Mouse (Mus musculus) adrenal gland, adult 2 months (tissue): ENCODE data around the gene Kcnj3. TPM values are rescaled to one million over a fixed set of nuclear protein-coding genes. Genes with fewer than 3 reads are reported as not detected.
"Not testable (repeated sequence)": the region's sequence is repeated elsewhere in the genome, so short reads cannot be mapped to it uniquely, and the experiment has no call there.

Source experiments
- DNase-seq: peaks from one replicate; pipeline ENCODE4 v3.0.0; 2021
- long read RNA-seq: library from polyadenylated mRNA; stranded (forward); transcript quantifications from one replicate; pipeline ENCODE4 v2.0.0, GENCODE M21; 2021
- polyA plus RNA-seq: library from polyadenylated mRNA; depleted of rRNA; stranded (reverse); fragments of >200 nt; gene quantifications from 2 replicates; pipeline ENCODE4 v1.2.3, GENCODE M21; 2012; rRNA removed
- total RNA-seq, 2 experiments: library from RNA; stranded (reverse); gene quantifications; 2 replicates each; pipeline ENCODE4 v1.2.3; 2021

Kcnj3 gene
- total RNA-seq (under 1 TPM; 0.75 to 0.93 TPM), polyA plus RNA-seq (0.24 and 0.27 TPM in 2 replicates)
- long read RNA-seq, result 0 reads

GRCm38 (mm10) chr2:55435721-55436260 lies at the start of gene Kcnj3:
Kcnj3 (plus strand) TSS chr2:55435970.
- DNase-seq, result no peak

GRCm38 (mm10) chr2:55390330-55390989 lies 45.3 kb upstream of the Kcnj3 start:
- DNase-seq, result no peak

- no peak for DNase-seq
These were observed 30.5 kb upstream of the Kcnj3 start for GRCm38 (mm10) chr2:55405307-55405706.

- no peak for DNase-seq
These were observed 8.1 kb upstream of the Kcnj3 start for GRCm38 (mm10) chr2:55427633-55428032.

GRCm38 (mm10) chr2:55432104-55432503 lies 3.7 kb upstream of the Kcnj3 start:
- no peak for DNase-seq

- no peak for DNase-seq
These were observed 664 bp downstream of the Kcnj3 start for GRCm38 (mm10) chr2:55436261-55437006.

- DNase-seq, result no peak
These were observed 1.5 kb downstream of the Kcnj3 start for GRCm38 (mm10) chr2:55437007-55437949.

GRCm38 (mm10) chr2:55437977-55438376 lies 2.2 kb downstream of the Kcnj3 start:
- no peak for DNase-seq

GRCm38 (mm10) chr2:55439211-55439610 lies 3.4 kb downstream of the Kcnj3 start:
- no peak for DNase-seq

- no peak for DNase-seq
These were observed 6.2 kb downstream of the Kcnj3 start for GRCm38 (mm10) chr2:55442006-55442405.

GRCm38 (mm10) chr2:55447298-55447697 lies 11.5 kb downstream of the Kcnj3 start:
- no peak for DNase-seq

- no peak for DNase-seq
These were observed 15.0 kb downstream of the Kcnj3 start for GRCm38 (mm10) chr2:55450774-55451173.

GRCm38 (mm10) chr2:55459195-55459594 lies 23.4 kb downstream of the Kcnj3 start:
- no peak for DNase-seq

- DNase-seq, result no peak
These were observed 33.4 kb downstream of the Kcnj3 start for GRCm38 (mm10) chr2:55469141-55469540.

GRCm38 (mm10) chr2:55470006-55470405 lies 34.2 kb downstream of the Kcnj3 start:
- DNase-seq, result no peak

- no peak for DNase-seq
These were observed 43.7 kb downstream of the Kcnj3 start for GRCm38 (mm10) chr2:55479511-55479910.

- no peak for DNase-seq
These were observed 44.3 kb downstream of the Kcnj3 start for GRCm38 (mm10) chr2:55479933-55480601.

GRCm38 (mm10) chr2:55480602-55480965 lies 44.8 kb downstream of the Kcnj3 start:
- DNase-seq, result no peak

GRCm38 (mm10) chr2:55485500-55486129 lies 49.8 kb downstream of the Kcnj3 start:
- DNase-seq, result not testable (repeated sequence)

GRCm38 (mm10) chr2:55503390-55504176 lies 67.8 kb downstream of the Kcnj3 start:
- DNase-seq, result no peak
